Comparison of ENCODE assay signal across 10 mouse cellular contexts in the genomic region with DNA sequence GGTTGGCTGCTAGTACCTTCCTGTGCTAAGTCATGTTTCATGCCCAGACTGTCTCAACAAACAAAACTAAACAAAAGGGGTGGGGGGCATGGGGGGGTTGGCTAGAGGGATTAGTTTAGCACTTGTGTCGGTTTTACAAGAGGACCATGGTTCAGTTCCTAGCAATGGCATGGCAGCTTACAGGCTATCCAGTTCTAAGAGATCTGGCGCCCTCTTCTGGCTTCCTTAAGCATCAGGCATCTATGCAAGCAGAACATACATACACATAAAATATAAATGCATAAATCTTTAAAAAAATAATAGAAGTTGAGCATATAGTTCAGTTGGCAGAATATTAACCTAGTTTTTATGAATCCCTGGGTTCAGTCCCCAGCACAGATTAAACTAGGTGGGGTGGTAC. TPM values are rescaled to one million over a fixed set of nuclear protein-coding genes. Genes with fewer than 3 reads are reported as not detected.
DNase-seq lines count a peak whose midpoint lies in the region.
"Had no signal": no experiment of that assay in that cellular context is flagged by ENCODE, and none has a peak within 500 bp of the region (broad histone marks: within the 10 kb centered on the region; RNA-seq: fewer than 3 reads in every experiment).

No protein-coding gene starts in this region.

- DNase-seq in heart, adult 18-20 months, result peak; percentile 48 to 70
- DNase-seq in heart, adult 11 months, result no peak
- DNase-seq in 3T3-L1 (ENCODE audit: low read depth, low spot score), result peak; percentile 81
- DNase-seq in MN1 (ENCODE audit: low spot score), result peak; percentile 60
- DNase-seq in forelimb bud, embryonic 11.5 days (ENCODE audit: low read depth, low spot score), result peak; percentile 40
- DNase-seq in lung, postnatal 25 days (ENCODE audit: low spot score), result peak; percentile 57
- peak; percentile 80 for DNase-seq in thymus, postnatal 4 days
- no peak for DNase-seq in urinary bladder, adult 2 months (ENCODE audit: low spot score)

RNA-seq across cellular contexts. Expression of a gene that starts 4.0 kb away (rescaled TPM):
- total RNA-seq in heart, adult 18-20 months (2021), result not detected
- not detected in 2 replicates for polyA plus RNA-seq in urinary bladder, adult 2 months (2012; rRNA removed)
- total RNA-seq: left cerebral cortex, postnatal 14 days had no signal

RNA-seq across cellular contexts. Expression of a gene that starts 7.7 kb away (rescaled TPM):
- total RNA-seq in heart, adult 18-20 months (2021), result 10 to 100 TPM; 22.7 to 29.2 TPM
- polyA plus RNA-seq in urinary bladder, adult 2 months (2012; rRNA removed), result 46.1 and 59.1 TPM in 2 replicates

RNA-seq across cellular contexts. Expression of a gene that starts 12.3 kb away (rescaled TPM):
- total RNA-seq in heart, adult 18-20 months (2021), result 10 to 100 TPM; 53.6 to 63.9 TPM
- 85.0 and 89.4 TPM in 2 replicates for polyA plus RNA-seq in urinary bladder, adult 2 months (2012; rRNA removed)

RNA-seq across cellular contexts. Expression of a gene that starts 15.0 kb away (rescaled TPM):
- total RNA-seq in heart, adult 18-20 months (2021), result 10 to 100 TPM in 1 of 2 experiments, 1 to 10 TPM in 1; 5.4 to 10.0 TPM
- not detected in 2 replicates for polyA plus RNA-seq in urinary bladder, adult 2 months (2012; rRNA removed)
- polyA plus RNA-seq: stomach, embryonic 15.5 days had no signal

RNA-seq across cellular contexts. Expression of a gene that starts 15.3 kb away (rescaled TPM):
- 10 to 100 TPM; 14.7 to 15.2 TPM for total RNA-seq in heart, adult 18-20 months (2021)
- polyA plus RNA-seq in urinary bladder, adult 2 months (2012; rRNA removed), result 18.3 and 20.1 TPM in 2 replicates

Comparison
In these comparisons a context has a peak if more than half of its experiments do, and no peak if none do; other contexts are left out.
1. DNase-seq: peak in heart, adult 18-20 months (2 of 2), 3T3-L1 (single experiment), MN1 (single experiment), forelimb bud, embryonic 11.5 days (single experiment), lung, postnatal 25 days (single experiment) and thymus, postnatal 4 days (single experiment); none in heart, adult 11 months (single experiment) and urinary bladder, adult 2 months (single experiment).